Mouse (Mus musculus) spleen, postnatal 4 days (tissue): ENCODE measurements around the gene Ssr3.

Source experiments
- DNase-seq, 2 experiments: peaks; one replicate each; pipeline ENCODE4 v3.0.0; 2022; ENCODE audit warnings: low spot score in 2 of 2

Gene Ssr3

GRCm38 (mm10) chr3:65374729-65375128 lies 17.7 kb downstream of the Ssr3 start:
- no peak for DNase-seq

- DNase-seq = no peak
Measured at GRCm38 (mm10) chr3:65373594-65374182, 18.7 kb downstream of the Ssr3 start.

GRCm38 (mm10) chr3:65372552-65372951 lies 19.9 kb downstream of the Ssr3 start:
- no peak for DNase-seq

- no peak for DNase-seq
Measured at GRCm38 (mm10) chr3:65367944-65368343, 24.5 kb downstream of the Ssr3 start.

GRCm38 (mm10) chr3:65365921-65366710 lies 26.3 kb downstream of the Ssr3 start:
- no peak for DNase-seq

GRCm38 (mm10) chr3:65365184-65365583 lies 27.2 kb downstream of the Ssr3 start:
- DNase-seq = no peak

- DNase-seq = no peak
Measured at GRCm38 (mm10) chr3:65363438-65363837, 29.0 kb downstream of the Ssr3 start.

- DNase-seq = no peak
Measured at GRCm38 (mm10) chr3:65360163-65360969, 32.1 kb downstream of the Ssr3 start.

- no peak for DNase-seq
Measured at GRCm38 (mm10) chr3:65358841-65359240, 33.6 kb downstream of the Ssr3 start.

GRCm38 (mm10) chr3:65358275-65358674 lies 34.1 kb downstream of the Ssr3 start:
- no peak for DNase-seq

GRCm38 (mm10) chr3:65355479-65355878 lies 36.9 kb downstream of the Ssr3 start:
- no peak for DNase-seq

GRCm38 (mm10) chr3:65353263-65354037 lies 39.0 kb downstream of the Ssr3 start:
- no peak for DNase-seq

- no peak for DNase-seq
Measured at GRCm38 (mm10) chr3:65352278-65353127, 39.9 kb downstream of the Ssr3 start.

- no peak for DNase-seq
Measured at GRCm38 (mm10) chr3:65346176-65346575, 46.2 kb downstream of the Ssr3 start.

GRCm38 (mm10) chr3:65340173-65340951 lies 52.1 kb downstream of the Ssr3 start:
- DNase-seq = no peak

- DNase-seq = no peak
Measured at GRCm38 (mm10) chr3:65337835-65338464, 54.5 kb downstream of the Ssr3 start.
